Mouse (Mus musculus): ENCODE results near the gene Ccl3. TPM values are rescaled to one million over a fixed set of nuclear protein-coding genes. Genes with fewer than 3 reads are reported as not detected.

Gene Ccl3
- total and polyA plus RNA-seq, 3 experiments: 0.92 TPM; not detected in 2

DNA sequence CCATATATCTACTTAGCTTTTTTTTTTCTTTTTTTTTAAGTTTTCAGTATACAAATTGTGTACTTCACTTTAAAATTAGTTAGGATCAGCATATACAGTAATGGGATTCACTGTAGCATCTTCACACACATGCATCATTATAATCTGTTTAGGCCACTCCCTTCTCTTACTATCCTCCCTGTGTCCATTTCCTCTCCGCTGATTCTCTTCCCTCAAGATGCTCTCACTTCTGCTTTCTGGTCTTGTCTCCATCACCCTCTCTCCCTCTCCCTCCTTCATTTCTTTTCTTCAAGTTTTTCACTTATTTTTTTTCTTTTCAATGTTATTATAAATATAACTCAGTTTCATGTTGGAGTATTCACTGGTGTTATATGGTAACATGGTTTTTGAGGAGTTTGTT lies 30.1 kb downstream of the Ccl3 start:
- Histone ChIP-seq H3K4me1 (ENCODE audit: control insufficient read depth, insufficient read depth, low read length) (peaks cover 3% of the 10 kb centered on the region), H3K27me3 (ENCODE audit: control insufficient read depth, insufficient read depth, low read length) (no peaks in the 10 kb centered on the region), H3K79me2 (replicated peaks; ENCODE audit: control insufficient read depth, insufficient read depth, low read length) (no peaks in the 10 kb centered on the region), H3K27ac (no peak overlapping the region), H3K36me3 (ENCODE audit: control insufficient read depth, insufficient read depth, low read length) (no peaks in the 10 kb centered on the region), H3K9ac (ENCODE audit: low read depth, low read length) (no peak overlapping the region), H3K4me3 (no peak overlapping the region)
- intact Hi-C loops (cut with DNase I): no loop called here
- DNase-seq: no peak
- TF ChIP-seq POLR2A (IDR thresholded peaks at IDR 0.05; ENCODE audit: insufficient read depth, low read depth, low read length) (no peak), EP300 (IDR thresholded peaks at IDR 0.05; ENCODE audit: insufficient read depth, low read depth, low read length) (no peak), CTCF (IDR thresholded peaks at IDR 0.05) (no peak)
- WGBS: 90% methylated on average over 1 of the region's 1 CpGs

DNA sequence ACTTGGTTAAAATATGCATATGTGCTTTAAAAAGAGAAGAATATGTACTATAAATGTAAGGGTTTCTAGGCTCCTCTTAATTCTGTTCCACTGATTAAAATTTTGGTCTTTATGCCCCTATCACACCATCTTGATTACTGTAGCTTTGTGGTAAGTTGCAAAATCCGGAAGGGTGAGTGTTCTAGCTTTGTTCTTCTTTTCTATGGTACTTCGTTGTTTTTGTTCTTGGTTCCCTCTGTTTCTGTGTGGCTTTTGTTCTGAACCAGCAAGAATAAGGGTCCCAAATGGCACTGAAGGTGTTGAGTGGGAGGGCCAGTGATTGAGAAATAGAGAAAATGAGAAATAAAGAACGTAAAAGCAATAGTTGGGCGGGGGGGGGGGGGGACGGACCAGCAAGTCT lies 30.9 kb downstream of the Ccl3 start:
- Histone ChIP-seq H3K36me3 (ENCODE audit: control insufficient read depth, insufficient read depth, low read length) (no peaks in the 10 kb centered on the region), H3K27ac (no peak overlapping the region), H3K9ac (ENCODE audit: low read depth, low read length) (no peak overlapping the region), H3K4me3 (no peak overlapping the region), H3K4me1 (ENCODE audit: control insufficient read depth, insufficient read depth, low read length) (peaks cover 3% of the 10 kb centered on the region), H3K79me2 (replicated peaks; ENCODE audit: control insufficient read depth, insufficient read depth, low read length) (no peaks in the 10 kb centered on the region), H3K27me3 (ENCODE audit: control insufficient read depth, insufficient read depth, low read length) (no peaks in the 10 kb centered on the region)
- WGBS: 68% methylated on average over 5 of the region's 5 CpGs
- TF ChIP-seq EP300 (IDR thresholded peaks at IDR 0.05; ENCODE audit: insufficient read depth, low read depth, low read length): no peak
- TF ChIP-seq POLR2A (IDR thresholded peaks at IDR 0.05; ENCODE audit: insufficient read depth, low read depth, low read length): no peak
- no peak for TF ChIP-seq CTCF (IDR thresholded peaks at IDR 0.05)
- no peak for DNase-seq
- intact Hi-C loops (cut with DNase I): no loop called here

DNA sequence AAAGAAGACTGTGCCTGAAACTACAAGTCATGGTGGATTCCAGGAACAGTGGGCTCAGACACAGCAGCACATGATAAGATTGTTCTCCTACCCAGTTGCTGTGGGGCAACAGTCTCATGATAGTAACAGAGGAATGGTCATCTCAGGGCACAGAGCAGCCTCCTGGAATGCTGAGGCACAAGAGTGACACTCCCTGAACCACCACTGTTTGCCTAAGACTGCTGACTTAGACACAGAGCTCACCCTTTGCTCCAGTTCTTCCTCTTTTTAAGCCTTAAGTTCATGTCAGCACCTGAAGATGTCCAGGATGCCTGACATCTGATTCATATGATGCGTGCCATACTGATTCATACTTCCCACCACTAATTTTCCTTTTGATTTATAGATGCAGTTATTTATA lies 32.6 kb downstream of the Ccl3 start:
- Histone ChIP-seq H3K79me2 (replicated peaks; ENCODE audit: control insufficient read depth, insufficient read depth, low read length) (no peaks in the 10 kb centered on the region), H3K36me3 (ENCODE audit: control insufficient read depth, insufficient read depth, low read length) (no peaks in the 10 kb centered on the region), H3K4me3 (no peak overlapping the region), H3K9ac (ENCODE audit: low read depth, low read length) (no peak overlapping the region), H3K4me1 (ENCODE audit: control insufficient read depth, insufficient read depth, low read length) (peaks cover 3% of the 10 kb centered on the region), H3K27me3 (ENCODE audit: control insufficient read depth, insufficient read depth, low read length) (no peaks in the 10 kb centered on the region), H3K27ac (no peak overlapping the region)
- intact Hi-C loops (cut with DNase I): no loop called here
- no peak for DNase-seq
- TF ChIP-seq EP300 (IDR thresholded peaks at IDR 0.05; ENCODE audit: insufficient read depth, low read depth, low read length): no peak
- no peak for TF ChIP-seq CTCF (IDR thresholded peaks at IDR 0.05)
- no peak for TF ChIP-seq POLR2A (IDR thresholded peaks at IDR 0.05; ENCODE audit: insufficient read depth, low read depth, low read length)
- 73% methylated on average over 1 of the region's 1 CpGs for WGBS

DNA sequence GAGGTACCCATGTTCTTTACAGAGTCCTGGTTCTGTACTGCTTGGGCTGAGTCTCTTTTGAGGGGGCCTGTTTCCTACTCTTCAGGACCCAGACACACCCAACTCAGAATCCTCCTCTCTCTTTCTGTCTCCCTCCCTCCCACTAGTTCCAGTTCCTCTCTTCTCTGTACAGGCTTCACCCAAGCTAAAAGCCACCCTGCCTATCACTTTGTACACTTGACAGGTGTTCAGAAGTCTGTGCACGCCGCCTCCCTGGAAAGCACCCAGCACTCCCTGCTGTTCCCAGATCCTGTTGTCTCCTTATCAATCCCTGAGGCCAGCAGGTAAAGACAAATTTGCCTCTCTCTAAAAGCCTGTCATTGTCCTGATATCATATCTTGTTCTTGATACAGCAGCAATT lies 38.3 kb downstream of the Ccl3 start:
- TF ChIP-seq POLR2A (IDR thresholded peaks at IDR 0.05; ENCODE audit: insufficient read depth, low read depth, low read length) (no peak), EP300 (IDR thresholded peaks at IDR 0.05; ENCODE audit: insufficient read depth, low read depth, low read length) (no peak), CTCF (IDR thresholded peaks at IDR 0.05) (no peak)
- H3K4me3 ChIP-seq: no peak overlapping the region
- H3K36me3 ChIP-seq (ENCODE audit: control insufficient read depth, insufficient read depth, low read length): no peaks in the 10 kb centered on the region
- no peaks in the 10 kb centered on the region for H3K4me1 ChIP-seq (ENCODE audit: control insufficient read depth, insufficient read depth, low read length)
- H3K27ac ChIP-seq: no peak overlapping the region
- no peak overlapping the region for H3K9ac ChIP-seq (ENCODE audit: low read depth, low read length)
- intact Hi-C loops (cut with DNase I): no loop called here
- 66% methylated on average over 2 of the region's 2 CpGs for WGBS
- no peaks in the 10 kb centered on the region for H3K79me2 ChIP-seq (replicated peaks; ENCODE audit: control insufficient read depth, insufficient read depth, low read length)
- no peak for DNase-seq
- H3K27me3 ChIP-seq (ENCODE audit: control insufficient read depth, insufficient read depth, low read length): no peaks in the 10 kb centered on the region

DNA sequence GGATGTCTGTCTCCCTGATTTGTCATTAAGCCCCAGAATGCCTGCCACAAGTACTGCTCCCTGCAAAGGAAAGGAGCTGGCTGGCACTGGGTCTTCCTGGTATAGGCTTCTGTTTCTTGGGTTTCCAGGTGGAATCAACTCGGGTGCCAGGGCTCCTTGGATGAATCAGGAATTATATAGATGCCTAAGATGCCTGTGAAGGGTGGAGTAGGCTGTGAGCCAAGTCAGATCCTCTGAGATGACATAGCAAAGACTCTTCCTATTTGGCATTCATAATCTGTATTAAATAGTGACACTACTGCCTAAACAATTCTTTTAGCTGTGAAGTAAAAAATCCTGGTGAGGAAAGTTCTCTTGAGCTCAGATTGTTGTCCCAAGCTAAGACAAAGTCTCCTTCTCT lies 42.8 kb downstream of the Ccl3 start:
- DNase-seq: no peak
- intact Hi-C loops (cut with DNase I): no loop called here
- no peak overlapping the region for H3K9ac ChIP-seq (ENCODE audit: low read depth, low read length)
- 28% methylated on average over 1 of the region's 1 CpGs for WGBS
- no peaks in the 10 kb centered on the region for H3K27me3 ChIP-seq (ENCODE audit: control insufficient read depth, insufficient read depth, low read length)
- H3K27ac ChIP-seq: no peak overlapping the region
- H3K36me3 ChIP-seq (ENCODE audit: control insufficient read depth, insufficient read depth, low read length): no peaks in the 10 kb centered on the region
- no peak overlapping the region for H3K4me3 ChIP-seq
- TF ChIP-seq POLR2A (IDR thresholded peaks at IDR 0.05; ENCODE audit: insufficient read depth, low read depth, low read length) (no peak), EP300 (IDR thresholded peaks at IDR 0.05; ENCODE audit: insufficient read depth, low read depth, low read length) (no peak), CTCF (IDR thresholded peaks at IDR 0.05) (no peak)
- no peaks in the 10 kb centered on the region for H3K79me2 ChIP-seq (replicated peaks; ENCODE audit: control insufficient read depth, insufficient read depth, low read length)
- no peaks in the 10 kb centered on the region for H3K4me1 ChIP-seq (ENCODE audit: control insufficient read depth, insufficient read depth, low read length)

DNA sequence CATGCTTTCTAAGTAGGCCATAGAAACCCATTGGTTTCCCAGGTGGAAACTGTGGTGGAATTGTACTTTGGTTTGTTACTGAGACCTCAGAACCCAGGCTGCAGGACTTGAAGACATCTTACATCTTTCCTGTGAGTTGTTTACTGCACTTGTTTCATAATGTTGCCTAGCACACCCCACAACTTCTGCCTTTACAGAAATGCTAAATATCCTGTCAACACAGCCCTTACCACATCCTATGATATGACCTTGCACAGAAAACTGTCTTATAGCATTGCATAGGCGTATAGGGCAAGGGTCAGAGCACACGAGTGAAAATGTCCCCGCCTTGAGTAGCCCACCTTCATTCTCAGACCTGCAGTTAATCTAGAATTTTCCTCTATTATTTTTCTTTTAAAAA lies 43.6 kb downstream of the Ccl3 start:
- H3K27ac ChIP-seq: no peak overlapping the region
- WGBS: 90% methylated on average over 3 of the region's 3 CpGs
- intact Hi-C loops (cut with DNase I): no loop called here
- no peaks in the 10 kb centered on the region for H3K27me3 ChIP-seq (ENCODE audit: control insufficient read depth, insufficient read depth, low read length)
- H3K4me3 ChIP-seq: no peak overlapping the region
- H3K4me1 ChIP-seq (ENCODE audit: control insufficient read depth, insufficient read depth, low read length): no peaks in the 10 kb centered on the region
- TF ChIP-seq EP300 (IDR thresholded peaks at IDR 0.05; ENCODE audit: insufficient read depth, low read depth, low read length): no peak
- TF ChIP-seq POLR2A (IDR thresholded peaks at IDR 0.05; ENCODE audit: insufficient read depth, low read depth, low read length): no peak
- TF ChIP-seq CTCF (IDR thresholded peaks at IDR 0.05): no peak
- no peaks in the 10 kb centered on the region for H3K36me3 ChIP-seq (ENCODE audit: control insufficient read depth, insufficient read depth, low read length)
- no peaks in the 10 kb centered on the region for H3K79me2 ChIP-seq (replicated peaks; ENCODE audit: control insufficient read depth, insufficient read depth, low read length)
- DNase-seq: no peak
- H3K9ac ChIP-seq (ENCODE audit: low read depth, low read length): no peak overlapping the region

All from heart, adult 2 months (tissue).